Mouse (Mus musculus) macrophage (primary cell): ENCODE measurements around the gene Rnf2. TPM values are rescaled to one million over a fixed set of nuclear protein-coding genes. Genes with fewer than 3 reads are reported as not detected.
A peak's percentile ranks its signal among the peaks of the same experiment; 100 is the strongest.

Experiments used
- H3K27ac ChIP-seq: fragments of 350-480 bp; formaldehyde crosslinking; 2 replicates; pipeline ENCODE4 v1.9.0; 2021
- H3K36me3 ChIP-seq: fragments of 350-480 bp; formaldehyde crosslinking; 2 replicates; pipeline ENCODE4 v1.9.0; 2021; ENCODE audit errors: inconsistent target
- H3K4me3 ChIP-seq: fragments of 350-480 bp; formaldehyde crosslinking; 2 replicates; pipeline ENCODE4 v1.9.0; 2021; ENCODE audit errors: inconsistent target
- H3K79me2 ChIP-seq: fragments of 350-480 bp; formaldehyde crosslinking; 2 replicates; pipeline ENCODE4 v1.9.0; 2021; ENCODE audit errors: inconsistent target
- WGBS: methylation state at CpG from one replicate; pipeline ENCODE4 v1.1.7; 2026; ENCODE audit warnings: inconsistent platforms; ENCODE audit not compliant: missing documents; 5-methylcytosine and 5-hydroxymethylcytosine counted together
- polyA plus RNA-seq: library from polyadenylated mRNA; stranded (reverse); fragments of 250-400 nt; gene quantifications from 3 replicates; pipeline ENCODE4 v1.2.4, GENCODE M21; 2018; ENCODE audit warnings: inconsistent platforms

Gene Rnf2
- polyA plus RNA-seq, 1 experiment from 2014 or later = 72.2 TPM

DNA sequence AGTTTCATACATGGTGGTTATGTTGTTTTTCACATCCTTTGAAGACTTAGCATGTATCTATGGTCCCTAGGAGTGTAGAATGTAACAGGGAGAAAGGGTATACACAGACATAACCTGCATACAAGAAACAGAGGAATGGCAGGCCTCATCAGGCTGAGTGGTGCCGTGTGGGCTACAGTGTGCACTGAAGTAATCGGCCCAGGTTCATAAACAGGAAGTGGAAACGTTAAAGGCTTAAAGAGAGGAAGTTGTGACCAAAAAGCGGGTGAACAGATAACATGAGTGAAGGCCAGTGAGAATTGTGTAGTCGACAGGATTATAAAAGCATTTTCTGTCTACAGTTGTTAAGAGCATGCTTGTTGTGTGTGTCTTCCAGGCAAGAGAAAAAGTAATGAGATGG is 43.7 kb downstream of the Rnf2 start:
- peaks cover 46% of the 10 kb centered on the region for H3K36me3 ChIP-seq
- H3K79me2 ChIP-seq = no peaks in the 10 kb centered on the region
- no peak overlapping the region for H3K4me3 ChIP-seq
- WGBS = 9% methylated on average over 5 of the region's 5 CpGs
- H3K27ac ChIP-seq = no peak overlapping the region

- Histone ChIP-seq H3K27ac (no peak overlapping the region), H3K79me2 (no peaks in the 10 kb centered on the region), H3K36me3 (peaks cover 58% of the 10 kb centered on the region), H3K4me3 (no peak overlapping the region)
- 98% methylated on average over 11 of the region's 11 CpGs for WGBS
These were observed 48.8 kb downstream of the Rnf2 start for GRCm38 (mm10) chr1:151451946-151452345.

DNA sequence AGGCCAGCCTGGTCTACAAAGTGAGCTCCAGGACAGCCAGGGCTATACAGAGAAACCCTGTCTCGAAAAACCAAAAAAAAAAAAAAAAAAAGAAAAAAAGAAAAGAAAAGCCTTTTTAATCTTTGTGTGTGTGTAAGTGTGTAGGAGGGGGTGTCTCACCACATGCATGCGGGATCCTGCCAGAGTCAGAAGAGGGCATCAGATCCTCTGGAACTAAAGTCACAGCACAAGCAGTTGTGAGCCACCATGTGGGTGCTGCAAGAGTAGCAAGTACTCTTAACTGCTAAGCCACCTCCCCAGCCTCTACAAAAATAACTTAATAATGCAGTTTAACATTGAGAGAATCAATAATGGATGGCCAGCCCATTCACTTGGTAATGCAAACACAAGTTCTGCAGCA is 49.9 kb downstream of the Rnf2 start:
- Histone ChIP-seq H3K4me3 (no peak overlapping the region), H3K36me3 (peaks cover 63% of the 10 kb centered on the region), H3K79me2 (no peaks in the 10 kb centered on the region), H3K27ac (no peak overlapping the region)
- 91% methylated on average over 1 of the region's 2 CpGs for WGBS

DNA sequence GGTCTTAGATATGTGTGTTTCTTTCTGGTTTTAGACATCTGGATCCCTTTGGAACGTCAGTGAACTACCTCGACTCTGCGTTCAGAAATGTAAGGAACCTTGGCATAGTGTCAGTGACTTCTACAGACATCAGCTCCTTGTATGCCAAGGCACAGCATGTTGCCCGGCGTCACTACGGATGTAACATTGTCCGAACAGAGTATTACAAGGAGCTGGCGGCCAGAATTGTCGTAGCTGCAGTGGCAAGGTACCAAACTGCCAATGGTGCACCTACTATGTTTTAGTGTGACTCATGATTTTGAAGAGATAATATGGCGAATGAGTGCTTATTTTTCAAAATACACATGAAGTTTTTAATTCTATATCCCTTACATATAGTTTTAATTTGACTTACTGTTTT is 50.9 kb downstream of the Rnf2 start:
- WGBS = 93% methylated on average over 10 of the region's 10 CpGs

GRCm38 (mm10) chr1:151435431-151435830 is 65.3 kb downstream of the Rnf2 start:
- Histone ChIP-seq H3K27ac (no peak overlapping the region), H3K4me3 (no peak overlapping the region), H3K36me3 (peaks cover 58% of the 10 kb centered on the region), H3K79me2 (peaks cover 30% of the 10 kb centered on the region)
- WGBS = 95% methylated on average over 6 of the region's 6 CpGs

More for the DNA sequence above, 50.9 kb downstream of the Rnf2 start:
- H3K36me3 ChIP-seq = peaks cover 73% of the 10 kb centered on the region
- H3K27ac ChIP-seq = no peak overlapping the region
- no peak overlapping the region for H3K4me3 ChIP-seq
- no peaks in the 10 kb centered on the region for H3K79me2 ChIP-seq

- H3K4me3 ChIP-seq = peak overlapping the region; percentile 84
- H3K36me3 ChIP-seq = peaks cover 2% of the 10 kb centered on the region; the same call in 1 of the 2 replicates
- H3K79me2 ChIP-seq = peaks cover 81% of the 10 kb centered on the region
- H3K27ac ChIP-seq = peak overlapping the region; percentile 89
- WGBS = 28% methylated on average over 9 of the region's 9 CpGs
These were observed 71.4 kb downstream of the Rnf2 start for GRCm38 (mm10) chr1:151429316-151429715.

DNA sequence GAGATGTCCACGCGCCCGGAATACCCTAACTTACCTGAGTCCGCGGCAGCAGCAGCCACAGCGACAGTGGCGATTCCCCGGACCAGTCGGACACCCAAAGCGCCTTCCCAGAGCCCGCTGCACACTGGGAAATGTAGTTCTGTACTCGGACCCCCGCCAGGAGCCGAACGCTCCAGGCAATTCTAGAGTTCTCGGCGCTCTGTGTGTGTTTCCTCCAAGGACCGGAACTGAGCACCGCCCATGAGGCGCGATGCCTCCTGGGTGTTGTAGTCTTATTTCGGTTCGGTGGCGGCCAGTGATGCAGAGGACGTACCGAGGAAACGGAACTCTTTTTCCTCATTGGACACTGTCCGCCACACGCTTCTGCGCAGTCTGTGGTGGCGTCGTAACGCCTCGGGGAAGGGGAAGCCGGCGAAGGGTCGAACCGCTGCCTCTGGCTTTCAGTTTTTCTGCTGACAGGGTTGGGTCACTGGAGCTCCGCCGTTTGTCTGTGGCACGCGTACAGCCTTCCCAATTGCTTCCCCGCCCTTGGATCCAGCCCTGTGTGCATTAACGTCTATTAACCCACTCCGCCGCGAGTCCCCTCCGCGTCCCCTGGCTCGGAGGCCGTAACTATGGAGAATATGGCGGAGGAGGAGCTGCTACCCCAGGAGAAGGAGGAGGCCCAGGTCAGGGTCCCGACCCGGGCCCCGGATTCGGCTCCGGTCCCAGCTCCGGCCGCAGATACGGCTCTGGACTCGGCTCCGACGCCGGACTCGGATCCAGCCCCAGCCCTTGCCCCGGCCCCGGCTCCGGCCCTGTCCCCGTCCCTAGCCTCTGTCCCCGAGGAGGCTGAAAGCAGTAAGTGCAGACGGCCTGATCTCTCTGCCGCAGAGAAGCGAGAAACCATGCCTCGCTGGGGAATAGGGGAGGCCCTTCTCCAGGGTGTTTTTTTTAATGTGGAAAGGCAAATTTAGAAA is 72.2 kb downstream of the Rnf2 start, which contains the start of the genes Swt1 and Trmt1l:
Gene Swt1 (minus strand): TSS at position 193 of the 959 bp plus-strand sequence.
Gene Trmt1l (plus strand): TSS at position 280 of the 959 bp plus-strand sequence.
- under 1% methylated on average over 64 of the region's 74 CpGs for WGBS
- Histone ChIP-seq H3K36me3 (no peaks in the 10 kb centered on the region; the same call in 1 of the 2 replicates), H3K79me2 (peaks cover 89% of the 10 kb centered on the region), H3K4me3 (peak within 1 kb of the TSS; percentile 84), H3K27ac (peak within 1 kb of the TSS; percentile 89)

DNA sequence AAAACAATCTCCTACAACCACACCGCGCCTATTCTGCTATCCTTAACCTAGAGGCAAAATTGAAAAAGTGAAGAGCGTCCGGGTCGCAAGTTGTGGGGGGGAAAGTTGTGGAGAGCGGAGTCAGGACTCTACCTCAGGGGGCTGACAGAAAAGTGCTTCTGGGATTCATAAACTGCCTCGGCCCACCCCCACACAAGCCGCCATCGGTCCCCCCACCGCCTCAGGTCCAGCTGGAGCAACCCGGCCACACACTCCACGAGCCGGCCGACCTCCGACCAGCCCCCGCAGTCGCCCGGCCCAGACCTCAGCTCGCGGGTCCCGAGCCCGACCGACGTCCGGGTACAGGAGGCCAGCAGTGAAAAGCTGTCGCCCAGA is 72.9 kb downstream of the Rnf2 start:
- peak overlapping the region; percentile 89; the same call in 1 of the 2 replicates for H3K27ac ChIP-seq
- no peaks in the 10 kb centered on the region for H3K36me3 ChIP-seq
- peak overlapping the region; percentile 84 for H3K4me3 ChIP-seq
- WGBS = under 1% methylated on average over 26 of the region's 26 CpGs
- H3K79me2 ChIP-seq = peaks cover 85% of the 10 kb centered on the region

DNA sequence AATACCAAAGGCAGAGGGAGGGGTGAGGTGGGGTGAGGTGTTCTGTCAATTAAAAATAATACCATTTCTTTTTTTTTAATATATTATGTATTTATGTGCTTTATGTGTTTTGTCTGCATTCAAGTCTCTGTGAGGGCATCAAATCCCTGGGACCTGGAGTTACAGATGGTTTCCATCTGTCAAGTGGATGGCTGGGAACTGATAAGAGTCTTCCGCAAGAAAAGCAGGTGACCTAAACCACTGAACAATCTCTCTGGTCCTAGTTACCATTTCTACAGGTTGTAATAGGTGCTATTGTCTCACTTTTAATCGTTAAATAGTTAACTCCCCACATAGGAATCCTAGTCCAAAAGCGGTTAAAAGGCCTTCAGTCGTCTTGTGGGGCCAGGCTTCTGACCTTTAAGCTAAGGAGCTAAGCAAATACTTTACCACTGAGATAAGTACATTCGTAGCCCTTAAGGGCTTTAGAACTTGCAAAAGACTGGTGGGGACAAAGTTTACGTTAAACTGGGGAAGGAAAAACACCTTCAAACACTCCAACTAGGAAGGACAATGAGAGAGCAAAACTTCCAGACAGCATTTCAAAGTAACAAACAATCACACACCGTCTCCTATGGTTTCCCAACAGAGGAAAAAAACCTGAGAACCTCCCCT is 73.7 kb downstream of the Rnf2 start:
- WGBS = 60% methylated on average over 7 of the region's 7 CpGs

GRCm38 (mm10) chr1:151422178-151422577 is 78.6 kb downstream of the Rnf2 start:
- Histone ChIP-seq H3K79me2 (peaks cover 39% of the 10 kb centered on the region), H3K4me3 (no peak overlapping the region), H3K36me3 (peaks cover 18% of the 10 kb centered on the region), H3K27ac (no peak overlapping the region)
- WGBS = 4% methylated on average over 3 of the region's 3 CpGs

More for the DNA sequence above, 73.7 kb downstream of the Rnf2 start:
- Histone ChIP-seq H3K4me3 (peak overlapping the region; percentile 84), H3K27ac (no peak overlapping the region), H3K36me3 (no peaks in the 10 kb centered on the region), H3K79me2 (peaks cover 77% of the 10 kb centered on the region)

DNA sequence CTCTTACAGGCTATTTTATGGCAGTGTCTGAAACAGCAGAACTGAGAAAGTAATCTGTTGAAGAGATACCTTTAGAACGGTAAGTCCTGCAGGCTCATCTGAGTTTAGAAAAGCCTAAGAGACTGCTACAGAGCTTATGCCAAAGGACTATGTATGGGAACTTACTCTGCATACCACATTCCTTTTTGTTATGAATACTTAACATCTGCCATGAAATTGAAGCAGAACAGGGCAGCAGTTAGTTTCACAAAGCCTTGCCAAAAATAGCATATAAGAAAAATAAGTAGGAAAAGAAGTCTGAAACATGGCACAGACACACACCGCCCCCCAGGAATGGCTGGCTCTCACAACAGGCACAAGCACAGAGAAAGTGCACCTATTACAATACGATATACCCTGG is 90.9 kb downstream of the Rnf2 start:
- H3K79me2 ChIP-seq = no peaks in the 10 kb centered on the region
- H3K27ac ChIP-seq = no peak overlapping the region
- 92% methylated on average over 3 of the region's 3 CpGs for WGBS
- H3K4me3 ChIP-seq = no peak overlapping the region
- H3K36me3 ChIP-seq = peaks cover 30% of the 10 kb centered on the region

Other genes starting within 250 kb of the Rnf2 start
- gene Ivns1abp, start 156.5 kb downstream of the Rnf2 start, polyA plus RNA-seq = 48.2 to 82.7 TPM (median 58.0 TPM) in 3 replicates
- 9.9 to 17.7 TPM (median 12.1 TPM) in 3 replicates for gene Swt1, start 72.5 kb downstream of the Rnf2 start, polyA plus RNA-seq
- 22.5 to 28.2 TPM (median 26.3 TPM) in 3 replicates for gene Trmt1l, start 72.4 kb downstream of the Rnf2 start, polyA plus RNA-seq
- gene Fam129a, start 70.2 kb upstream of the Rnf2 start, polyA plus RNA-seq = 9.5 to 18.4 TPM (median 10.7 TPM) in 3 replicates